Mouse (Mus musculus): ENCODE data around the gene Ddx39. TPM values are rescaled to one million over a fixed set of nuclear protein-coding genes. Genes with fewer than 3 reads are reported as not detected.

Ddx39 gene
- polyA plus RNA-seq, 1 experiment, result 28.7 TPM

DNA sequence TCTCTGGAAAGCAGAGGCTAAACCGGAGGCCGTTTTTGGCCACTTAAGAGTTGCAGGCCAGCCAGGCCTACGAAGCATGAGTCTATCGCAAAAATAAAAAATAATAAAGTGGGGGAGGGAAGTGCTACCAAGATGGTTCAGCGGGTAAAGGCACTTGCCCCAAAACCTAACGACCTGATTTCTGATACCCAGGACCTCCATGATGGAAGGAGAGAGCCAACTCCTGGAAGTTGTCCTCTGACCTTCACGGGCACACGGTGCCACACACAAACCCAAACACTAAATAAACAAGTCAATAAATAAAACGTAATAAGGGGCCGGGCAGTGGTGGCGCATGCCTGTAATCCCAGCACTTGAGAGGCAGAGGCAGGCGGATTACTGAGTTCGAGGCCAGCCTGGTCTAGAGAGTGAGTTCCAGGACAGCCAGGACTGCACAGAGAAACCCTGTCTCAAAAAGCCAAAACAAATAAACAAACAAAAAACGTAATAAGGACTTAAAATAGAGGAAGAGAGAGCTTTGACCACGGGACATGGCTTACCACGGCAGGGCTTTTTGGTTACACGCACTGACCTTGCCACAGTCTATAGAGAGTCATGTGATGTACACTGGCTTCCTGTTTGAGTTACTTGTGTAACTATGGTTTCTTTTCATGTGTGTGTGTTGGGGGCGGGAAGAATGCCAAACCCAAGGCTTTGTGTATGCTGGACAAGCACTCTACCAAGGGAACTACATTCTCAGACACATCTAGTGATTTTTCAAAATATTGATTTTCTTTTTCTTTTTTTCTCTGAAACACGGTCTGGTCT is 27.1 kb downstream of the Ddx39 start:
- no peak for TF ChIP-seq POLR2A (IDR thresholded peaks at IDR 0.05; ENCODE audit: low read depth, low read length)
- no peak for TF ChIP-seq CTCF (conservative IDR thresholded peaks at IDR 0.05; ENCODE audit: insufficient read depth, insufficient read length, low read depth, low read length)
- WGBS, result 78% methylated on average over 19 of the region's 19 CpGs
- Histone ChIP-seq H3K36me3 (ENCODE audit: control insufficient read depth, insufficient read depth, low read length) (no peaks in the 10 kb centered on the region), H3K4me1 (ENCODE audit: control insufficient read depth, insufficient read depth, low read length) (peaks cover 6% of the 10 kb centered on the region; the same call in 1 of the 2 replicates), H3K4me3 (ENCODE audit: insufficient read depth, low read depth, low read length) (peak overlapping the region; percentile 62), H3K27me3 (replicated peaks; ENCODE audit: control insufficient read depth, insufficient read depth, low read length) (no peaks in the 10 kb centered on the region), H3K27ac (ENCODE audit: insufficient read depth, low read depth, low read length) (peak overlapping the region; percentile 84)
- peak; percentile 36 for DNase-seq

GRCm38 (mm10) chr8:83742968-83743367 is 28.0 kb downstream of the Ddx39 start:
- no peak overlapping the region for H3K27ac ChIP-seq (ENCODE audit: insufficient read depth, low read depth, low read length)
- WGBS, result 90% methylated on average over 6 of the region's 6 CpGs
- no peaks in the 10 kb centered on the region for H3K27me3 ChIP-seq (replicated peaks; ENCODE audit: control insufficient read depth, insufficient read depth, low read length)
- no peak overlapping the region for H3K4me3 ChIP-seq (ENCODE audit: insufficient read depth, low read depth, low read length)
- H3K36me3 ChIP-seq (ENCODE audit: control insufficient read depth, insufficient read depth, low read length), result no peaks in the 10 kb centered on the region
- no peak for DNase-seq
- H3K4me1 ChIP-seq (ENCODE audit: control insufficient read depth, insufficient read depth, low read length), result peaks cover 8% of the 10 kb centered on the region; the same call in 1 of the 2 replicates
- no peak for TF ChIP-seq CTCF (conservative IDR thresholded peaks at IDR 0.05; ENCODE audit: insufficient read depth, insufficient read length, low read depth, low read length)

GRCm38 (mm10) chr8:83744070-83744469 is 29.1 kb downstream of the Ddx39 start:
- H3K27me3 ChIP-seq (replicated peaks; ENCODE audit: control insufficient read depth, insufficient read depth, low read length), result no peaks in the 10 kb centered on the region
- DNase-seq, result peak; percentile 67
- WGBS, result 66% methylated on average over 4 of the region's 4 CpGs

DNA sequence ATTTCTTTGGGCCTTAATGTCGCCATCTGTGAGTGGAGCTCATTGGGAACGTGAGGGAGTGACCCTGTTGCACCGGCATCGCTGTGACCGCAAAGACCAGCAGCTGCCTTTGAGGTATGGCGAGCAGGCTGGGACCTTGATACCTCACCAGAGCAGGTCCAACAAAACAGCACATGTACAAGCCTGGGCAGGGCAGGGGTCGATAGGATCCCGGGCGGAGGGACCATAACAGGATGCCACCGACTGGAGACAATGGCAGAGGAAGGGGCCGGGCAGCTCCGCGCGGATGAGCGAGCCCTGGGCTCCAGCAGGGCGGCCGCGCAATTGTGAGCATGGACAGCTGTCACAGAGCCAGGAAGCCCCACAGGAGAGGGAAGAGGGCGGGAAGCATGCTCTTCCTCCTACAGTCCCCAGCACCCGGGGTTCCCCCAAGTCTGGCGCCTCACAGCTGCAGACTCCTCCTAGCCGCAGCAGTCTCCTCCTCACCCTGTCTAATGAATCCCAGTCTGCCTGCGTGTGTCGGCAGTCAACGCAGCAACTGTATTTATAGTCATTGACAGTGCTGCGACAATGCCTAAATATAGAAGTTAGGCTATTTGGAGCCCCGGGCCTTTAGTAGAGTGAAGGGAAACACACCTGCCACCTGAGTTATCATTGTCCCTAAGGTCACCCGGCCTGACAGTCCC is 32.8 kb downstream of the Ddx39 start:
- no peaks in the 10 kb centered on the region for H3K27me3 ChIP-seq (replicated peaks; ENCODE audit: control insufficient read depth, insufficient read depth, low read length)
- H3K4me3 ChIP-seq (ENCODE audit: insufficient read depth, low read depth, low read length), result peak overlapping the region; percentile 28
- peak overlapping the region; percentile 74 for H3K27ac ChIP-seq (ENCODE audit: insufficient read depth, low read depth, low read length)
- 4% methylated on average over 28 of the region's 28 CpGs for WGBS
- TF ChIP-seq CTCF (conservative IDR thresholded peaks at IDR 0.05; ENCODE audit: insufficient read depth, insufficient read length, low read depth, low read length), result no peak
- TF ChIP-seq POLR2A (IDR thresholded peaks at IDR 0.05; ENCODE audit: low read depth, low read length), result no peak
- no peaks in the 10 kb centered on the region for H3K36me3 ChIP-seq (ENCODE audit: control insufficient read depth, insufficient read depth, low read length)
- H3K4me1 ChIP-seq (ENCODE audit: control insufficient read depth, insufficient read depth, low read length), result peaks cover 2% of the 10 kb centered on the region; the same call in 1 of the 2 replicates
- peak; percentile 85 for DNase-seq

More at GRCm38 (mm10) chr8:83744070-83744469, 29.1 kb downstream of the Ddx39 start:
- Histone ChIP-seq H3K36me3 (ENCODE audit: control insufficient read depth, insufficient read depth, low read length) (no peaks in the 10 kb centered on the region), H3K4me1 (ENCODE audit: control insufficient read depth, insufficient read depth, low read length) (peaks cover 5% of the 10 kb centered on the region; the same call in 1 of the 2 replicates), H3K27ac (ENCODE audit: insufficient read depth, low read depth, low read length) (no peak overlapping the region), H3K4me3 (ENCODE audit: insufficient read depth, low read depth, low read length) (no peak overlapping the region)
- TF ChIP-seq CTCF (conservative IDR thresholded peaks at IDR 0.05; ENCODE audit: insufficient read depth, insufficient read length, low read depth, low read length), result no peak
- TF ChIP-seq POLR2A (IDR thresholded peaks at IDR 0.05; ENCODE audit: low read depth, low read length), result no peak

DNA sequence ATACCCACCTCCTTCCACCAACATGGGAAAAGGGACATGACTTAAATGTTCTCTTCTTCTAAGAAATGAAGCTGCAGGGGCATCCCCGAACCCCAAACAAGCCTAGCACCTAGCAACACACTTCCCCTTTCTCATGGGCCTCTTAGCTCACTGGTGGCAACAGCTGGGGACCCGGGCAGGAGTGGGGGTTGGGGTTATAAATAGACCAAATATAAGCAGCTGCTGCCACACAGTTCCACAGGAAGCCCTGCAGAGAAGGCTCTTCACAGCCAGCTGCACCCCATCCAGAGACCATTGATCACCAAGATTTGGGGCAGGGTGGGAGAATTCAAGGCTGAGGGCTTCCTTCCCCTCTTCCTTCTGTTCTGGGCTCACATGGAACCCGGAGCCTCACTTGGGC is 33.7 kb downstream of the Ddx39 start:
- no peak overlapping the region; the same call in 1 of the 2 replicates for H3K27ac ChIP-seq (ENCODE audit: insufficient read depth, low read depth, low read length)
- no peaks in the 10 kb centered on the region for H3K27me3 ChIP-seq (replicated peaks; ENCODE audit: control insufficient read depth, insufficient read depth, low read length)
- H3K4me1 ChIP-seq (ENCODE audit: control insufficient read depth, insufficient read depth, low read length), result peaks cover 2% of the 10 kb centered on the region; the same call in 1 of the 2 replicates
- WGBS, result 59% methylated on average over 3 of the region's 3 CpGs
- TF ChIP-seq POLR2A (IDR thresholded peaks at IDR 0.05; ENCODE audit: low read depth, low read length) (no peak), CTCF (conservative IDR thresholded peaks at IDR 0.05; ENCODE audit: insufficient read depth, insufficient read length, low read depth, low read length) (no peak)
- H3K4me3 ChIP-seq (ENCODE audit: insufficient read depth, low read depth, low read length), result no peak overlapping the region
- no peaks in the 10 kb centered on the region for H3K36me3 ChIP-seq (ENCODE audit: control insufficient read depth, insufficient read depth, low read length)
- DNase-seq, result peak; percentile 34

DNA sequence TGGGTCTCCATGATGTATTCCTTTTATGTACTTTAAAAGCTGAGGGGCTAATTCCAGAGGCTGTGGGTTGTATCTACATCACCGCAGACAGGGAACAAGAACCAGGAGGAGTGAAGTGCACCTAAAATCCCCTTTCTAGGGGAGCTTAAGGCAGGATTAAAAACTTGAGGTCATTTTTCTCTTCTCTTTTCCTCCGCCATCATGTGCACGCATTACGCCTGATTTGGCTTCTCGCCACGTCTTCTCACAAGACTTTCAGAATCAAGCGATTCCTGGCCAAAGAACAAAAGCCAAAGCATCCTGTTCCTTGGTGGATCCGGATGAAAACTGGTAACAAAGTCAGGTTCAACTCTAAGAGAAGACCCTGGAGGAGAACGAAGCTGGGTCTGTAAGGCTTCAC is 34.3 kb downstream of the Ddx39 start:
- Histone ChIP-seq H3K4me3 (ENCODE audit: insufficient read depth, low read depth, low read length) (no peak overlapping the region), H3K27ac (ENCODE audit: insufficient read depth, low read depth, low read length) (no peak overlapping the region; the same call in none of the 2 replicates), H3K36me3 (ENCODE audit: control insufficient read depth, insufficient read depth, low read length) (no peaks in the 10 kb centered on the region), H3K4me1 (ENCODE audit: control insufficient read depth, insufficient read depth, low read length) (peaks cover 2% of the 10 kb centered on the region; the same call in 1 of the 2 replicates), H3K27me3 (replicated peaks; ENCODE audit: control insufficient read depth, insufficient read depth, low read length) (no peaks in the 10 kb centered on the region)
- WGBS, result 75% methylated on average over 9 of the region's 9 CpGs
- no peak for TF ChIP-seq CTCF (conservative IDR thresholded peaks at IDR 0.05; ENCODE audit: insufficient read depth, insufficient read length, low read depth, low read length)
- no peak for TF ChIP-seq POLR2A (IDR thresholded peaks at IDR 0.05; ENCODE audit: low read depth, low read length)
- peak; percentile 46 for DNase-seq

DNA sequence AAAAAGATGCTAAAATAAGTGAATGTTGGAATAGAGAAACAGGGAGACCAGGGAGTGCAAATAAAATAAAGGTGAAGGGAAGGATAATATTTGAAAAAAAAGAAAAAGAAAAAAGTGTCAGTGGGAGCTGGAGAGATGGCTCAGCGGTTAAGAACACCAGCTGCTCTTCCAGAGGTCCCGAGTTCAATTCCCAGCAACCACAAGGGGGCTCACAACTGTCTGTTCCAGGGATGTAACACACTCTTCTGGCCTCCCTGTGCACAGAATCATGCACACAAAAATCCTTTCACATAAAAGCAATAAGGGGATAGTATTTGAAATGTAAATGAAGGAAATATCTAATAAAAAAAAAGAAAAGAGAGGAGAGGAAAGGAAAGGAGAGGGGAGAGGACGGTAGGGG is 39.2 kb downstream of the Ddx39 start:
- H3K4me1 ChIP-seq (ENCODE audit: control insufficient read depth, insufficient read depth, low read length), result no peaks in the 10 kb centered on the region
- TF ChIP-seq POLR2A (IDR thresholded peaks at IDR 0.05; ENCODE audit: low read depth, low read length) (no peak), CTCF (conservative IDR thresholded peaks at IDR 0.05; ENCODE audit: insufficient read depth, insufficient read length, low read depth, low read length) (0 out of 2 replicates have a peak, but pooled peaks have one; percentile 13)
- 60% methylated on average over 2 of the region's 3 CpGs for whole genome bisulfite sequencing
- no peak overlapping the region for H3K4me3 ChIP-seq (ENCODE audit: insufficient read depth, low read depth, low read length)
- DNase-seq, result no peak
- no peaks in the 10 kb centered on the region for H3K27me3 ChIP-seq (replicated peaks; ENCODE audit: control insufficient read depth, insufficient read depth, low read length)
- no peak overlapping the region for H3K27ac ChIP-seq (ENCODE audit: insufficient read depth, low read depth, low read length)
- no peaks in the 10 kb centered on the region for H3K36me3 ChIP-seq (ENCODE audit: control insufficient read depth, insufficient read depth, low read length)
